Mouse (Mus musculus): Measurements from ENCODE around the gene Ece2. TPM values are rescaled to one million over a fixed set of nuclear protein-coding genes. Genes with fewer than 3 reads are reported as not detected.
A peak's percentile ranks its signal among the peaks of the same experiment; 100 is the strongest.

Gene Ece2
- 2.4 and 2.5 TPM in 2 replicates for polyA plus RNA-seq (2014; fragmentation: Nextera tagmentation; extraction: Ambion mirVana)

- peak; percentile 55; the same call in 1 of the 2 replicates for ATAC-seq (replicated peaks; ENCODE audit: insufficient number of reproducible peaks, low FRiP score, low TSS enrichment, low read depth)
Measured at GRCm38 (mm10) chr16:20629731-20630634, at the start of gene Ece2. TSS of gene Ece2 (plus strand) at chr16:20629828.

GRCm38 (mm10) chr16:20589366-20589938, 40.2 kb upstream of the Ece2 start, which contains the start of gene Vwa5b2:
TSS of gene Vwa5b2 (plus strand) at chr16:20589471.
- Histone ChIP-seq H3K4me1 (ENCODE audit: control insufficient read depth, insufficient read depth, low read length) (0 out of 2 replicates have a peak, but pooled peaks cover 3% of the 10 kb centered on the region), H3K9me3 (replicated peaks; ENCODE audit: control insufficient read depth, low read length) (no peaks in the 10 kb centered on the region), H3K4me2 (ENCODE audit: low read depth, low read length) (peak within 1 kb of the TSS; percentile 89), H3K27me3 (ENCODE audit: control insufficient read depth, insufficient read depth, low read length) (peaks cover 38% of the 10 kb centered on the region), H3K27ac (replicated peaks; ENCODE audit: low read depth, low read length) (no peak within 1 kb of the TSS), H3K36me3 (replicated peaks; ENCODE audit: control insufficient read depth, insufficient read depth, low read depth, low read length) (no peaks in the 10 kb centered on the region), H3K9ac (replicated peaks; ENCODE audit: low read length) (peak within 1 kb of the TSS; percentile 40), H3K4me3 (ENCODE audit: low read depth, low read length) (peak within 1 kb of the TSS; percentile 42)
- under 1% methylated on average over 24 of the region's 24 CpGs for WGBS
- ATAC-seq (replicated peaks; ENCODE audit: insufficient number of reproducible peaks, low FRiP score, low TSS enrichment, low read depth) (peak; percentile 55), DNase-seq (ENCODE audit: low spot score) (no peak)

More at GRCm38 (mm10) chr16:20629731-20630634, at the start of gene Ece2:
- peak within 1 kb of the TSS; percentile 96 for H3K4me2 ChIP-seq (ENCODE audit: low read depth, low read length)
- peak within 1 kb of the TSS; percentile 72 for H3K9ac ChIP-seq (replicated peaks; ENCODE audit: low read length)
- H3K4me3 ChIP-seq (ENCODE audit: low read depth, low read length): peak within 1 kb of the TSS; percentile 52
- peak; percentile 41 for DNase-seq (ENCODE audit: low spot score)
- WGBS: 8% methylated on average over 54 of the region's 54 CpGs
- no peaks in the 10 kb centered on the region; the same call in 1 of the 2 replicates for H3K27me3 ChIP-seq (ENCODE audit: control insufficient read depth, insufficient read depth, low read length)
- H3K4me1 ChIP-seq (ENCODE audit: control insufficient read depth, insufficient read depth, low read length): no peaks in the 10 kb centered on the region
- no peaks in the 10 kb centered on the region for H3K9me3 ChIP-seq (replicated peaks; ENCODE audit: control insufficient read depth, low read length)
- no peaks in the 10 kb centered on the region for H3K36me3 ChIP-seq (replicated peaks; ENCODE audit: control insufficient read depth, insufficient read depth, low read depth, low read length)
- H3K27ac ChIP-seq (replicated peaks; ENCODE audit: low read depth, low read length): no peak within 1 kb of the TSS

- no peaks in the 10 kb centered on the region for H3K36me3 ChIP-seq (replicated peaks; ENCODE audit: control insufficient read depth, insufficient read depth, low read depth, low read length)
- 0 out of 2 replicates have a peak, but pooled peaks cover 3% of the 10 kb centered on the region for H3K4me1 ChIP-seq (ENCODE audit: control insufficient read depth, insufficient read depth, low read length)
- H3K27me3 ChIP-seq (ENCODE audit: control insufficient read depth, insufficient read depth, low read length): peaks cover 38% of the 10 kb centered on the region
- whole genome bisulfite sequencing: under 1% methylated on average over 39 of the region's 39 CpGs
- ATAC-seq (replicated peaks; ENCODE audit: insufficient number of reproducible peaks, low FRiP score, low TSS enrichment, low read depth) (peak; percentile 78), DNase-seq (ENCODE audit: low spot score) (peak; percentile 70)
- no peak overlapping the region for H3K27ac ChIP-seq (replicated peaks; ENCODE audit: low read depth, low read length)
- peak overlapping the region; percentile 89 for H3K4me2 ChIP-seq (ENCODE audit: low read depth, low read length)
- peak overlapping the region; percentile 40 for H3K9ac ChIP-seq (replicated peaks; ENCODE audit: low read length)
- peak overlapping the region; percentile 42 for H3K4me3 ChIP-seq (ENCODE audit: low read depth, low read length)
- no peaks in the 10 kb centered on the region for H3K9me3 ChIP-seq (replicated peaks; ENCODE audit: control insufficient read depth, low read length)
Measured at GRCm38 (mm10) chr16:20589939-20590679, 39.5 kb upstream of the Ece2 start.

GRCm38 (mm10) chr16:20590680-20591038, 39.0 kb upstream of the Ece2 start:
- ATAC-seq (replicated peaks; ENCODE audit: insufficient number of reproducible peaks, low FRiP score, low TSS enrichment, low read depth) (0 out of 2 replicates have a peak, but pooled peaks have one; percentile 14), DNase-seq (ENCODE audit: low spot score) (no peak)
- Histone ChIP-seq H3K9me3 (replicated peaks; ENCODE audit: control insufficient read depth, low read length) (no peaks in the 10 kb centered on the region), H3K27ac (replicated peaks; ENCODE audit: low read depth, low read length) (no peak overlapping the region), H3K27me3 (ENCODE audit: control insufficient read depth, insufficient read depth, low read length) (peaks cover 38% of the 10 kb centered on the region), H3K9ac (replicated peaks; ENCODE audit: low read length) (no peak overlapping the region; the same call in 1 of the 2 replicates), H3K36me3 (replicated peaks; ENCODE audit: control insufficient read depth, insufficient read depth, low read depth, low read length) (no peaks in the 10 kb centered on the region), H3K4me1 (ENCODE audit: control insufficient read depth, insufficient read depth, low read length) (0 out of 2 replicates have a peak, but pooled peaks cover 3% of the 10 kb centered on the region), H3K4me2 (ENCODE audit: low read depth, low read length) (peak overlapping the region; percentile 89), H3K4me3 (ENCODE audit: low read depth, low read length) (peak overlapping the region; percentile 42)
- WGBS: 2% methylated on average over 17 of the region's 17 CpGs

- no peaks in the 10 kb centered on the region for H3K36me3 ChIP-seq (replicated peaks; ENCODE audit: control insufficient read depth, insufficient read depth, low read depth, low read length)
- H3K27me3 ChIP-seq (ENCODE audit: control insufficient read depth, insufficient read depth, low read length): peaks cover 38% of the 10 kb centered on the region
- no peaks in the 10 kb centered on the region for H3K9me3 ChIP-seq (replicated peaks; ENCODE audit: control insufficient read depth, low read length)
- H3K9ac ChIP-seq (replicated peaks; ENCODE audit: low read length): no peak overlapping the region
- peak overlapping the region; percentile 89 for H3K4me2 ChIP-seq (ENCODE audit: low read depth, low read length)
- H3K27ac ChIP-seq (replicated peaks; ENCODE audit: low read depth, low read length): no peak overlapping the region
- DNase-seq (ENCODE audit: low spot score) (peak; percentile 9), ATAC-seq (replicated peaks; ENCODE audit: insufficient number of reproducible peaks, low FRiP score, low TSS enrichment, low read depth) (no peak)
- 4% methylated on average over 48 of the region's 48 CpGs for WGBS
- H3K4me3 ChIP-seq (ENCODE audit: low read depth, low read length): peak overlapping the region; percentile 42
- 0 out of 2 replicates have a peak, but pooled peaks cover 3% of the 10 kb centered on the region for H3K4me1 ChIP-seq (ENCODE audit: control insufficient read depth, insufficient read depth, low read length)
Measured at GRCm38 (mm10) chr16:20591076-20591705, 38.4 kb upstream of the Ece2 start.

- no peak for DNase-seq (ENCODE audit: low spot score)
- ATAC-seq (replicated peaks; ENCODE audit: insufficient number of reproducible peaks, low FRiP score, low TSS enrichment, low read depth): no peak
- H3K4me1 ChIP-seq (ENCODE audit: control insufficient read depth, insufficient read depth, low read length): 0 out of 2 replicates have a peak, but pooled peaks cover 3% of the 10 kb centered on the region
- H3K9ac ChIP-seq (replicated peaks; ENCODE audit: low read length): no peak overlapping the region
- H3K4me2 ChIP-seq (ENCODE audit: low read depth, low read length): no peak overlapping the region
- peaks cover 24% of the 10 kb centered on the region for H3K27me3 ChIP-seq (ENCODE audit: control insufficient read depth, insufficient read depth, low read length)
- no peaks in the 10 kb centered on the region for H3K36me3 ChIP-seq (replicated peaks; ENCODE audit: control insufficient read depth, insufficient read depth, low read depth, low read length)
- no peaks in the 10 kb centered on the region for H3K9me3 ChIP-seq (replicated peaks; ENCODE audit: control insufficient read depth, low read length)
- H3K27ac ChIP-seq (replicated peaks; ENCODE audit: low read depth, low read length): no peak overlapping the region
- 81% methylated on average over 7 of the region's 7 CpGs for WGBS
- no peak overlapping the region for H3K4me3 ChIP-seq (ENCODE audit: low read depth, low read length)
Measured at GRCm38 (mm10) chr16:20595060-20595673, 34.5 kb upstream of the Ece2 start.

GRCm38 (mm10) chr16:20595737-20596136, 33.9 kb upstream of the Ece2 start:
- Histone ChIP-seq H3K36me3 (replicated peaks; ENCODE audit: control insufficient read depth, insufficient read depth, low read depth, low read length) (no peaks in the 10 kb centered on the region), H3K9me3 (replicated peaks; ENCODE audit: control insufficient read depth, low read length) (no peaks in the 10 kb centered on the region), H3K4me2 (ENCODE audit: low read depth, low read length) (no peak overlapping the region), H3K27me3 (ENCODE audit: control insufficient read depth, insufficient read depth, low read length) (peaks cover 18% of the 10 kb centered on the region), H3K27ac (replicated peaks; ENCODE audit: low read depth, low read length) (no peak overlapping the region), H3K9ac (replicated peaks; ENCODE audit: low read length) (no peak overlapping the region), H3K4me3 (ENCODE audit: low read depth, low read length) (no peak overlapping the region), H3K4me1 (ENCODE audit: control insufficient read depth, insufficient read depth, low read length) (no peaks in the 10 kb centered on the region)
- WGBS: 85% methylated on average over 4 of the region's 4 CpGs
- DNase-seq (ENCODE audit: low spot score): no peak
- no peak for ATAC-seq (replicated peaks; ENCODE audit: insufficient number of reproducible peaks, low FRiP score, low TSS enrichment, low read depth)

All from embryonic facial prominence, embryonic 11.5 days (tissue).